Mouse (Mus musculus) bone marrow macrophage, adult 2 months (primary cell): Measurements from ENCODE around the gene Ccnb2. TPM values are rescaled to one million over a fixed set of nuclear protein-coding genes. Genes with fewer than 3 reads are reported as not detected.
A peak's percentile ranks its signal among the peaks of the same experiment; 100 is the strongest.

Experiments
- H3K27ac ChIP-seq: 2 replicates; pipeline ENCODE4 v1.5.1; 2012; ENCODE audit warnings: low read depth, low read length; ENCODE audit not compliant: insufficient read depth
- H3K4me1 ChIP-seq: 2 replicates; pipeline ENCODE4 v1.6.1; 2012; ENCODE audit warnings: low read length; ENCODE audit not compliant: control insufficient read depth, insufficient read depth
- H3K4me3 ChIP-seq: 2 replicates; pipeline ENCODE4 v1.5.1; 2012; ENCODE audit warnings: mild to moderate bottlenecking, low read length, moderate library complexity; ENCODE audit not compliant: insufficient read depth
- CTCF ChIP-seq: IDR thresholded peaks from 2 replicates; pipeline ENCODE4 v1.5.1; 2012; ENCODE audit warnings: low read depth, mild to moderate bottlenecking, low read length, moderate library complexity
- POLR2A ChIP-seq: IDR thresholded peaks from 2 replicates; pipeline ENCODE4 v1.6.1; 2012; ENCODE audit warnings: mild to moderate bottlenecking, low read depth, low read length, borderline replicate concordance
- polyA plus RNA-seq: library from polyadenylated mRNA; stranded (reverse); fragments of >200 nt; gene quantifications from 2 replicates; pipeline ENCODE4 v1.2.4, GENCODE M21; 2012; ENCODE audit not compliant: missing spikeins, insufficient read depth, insufficient read length

Ccnb2 gene
- polyA plus RNA-seq, 1 experiment = 61.3 TPM

DNA sequence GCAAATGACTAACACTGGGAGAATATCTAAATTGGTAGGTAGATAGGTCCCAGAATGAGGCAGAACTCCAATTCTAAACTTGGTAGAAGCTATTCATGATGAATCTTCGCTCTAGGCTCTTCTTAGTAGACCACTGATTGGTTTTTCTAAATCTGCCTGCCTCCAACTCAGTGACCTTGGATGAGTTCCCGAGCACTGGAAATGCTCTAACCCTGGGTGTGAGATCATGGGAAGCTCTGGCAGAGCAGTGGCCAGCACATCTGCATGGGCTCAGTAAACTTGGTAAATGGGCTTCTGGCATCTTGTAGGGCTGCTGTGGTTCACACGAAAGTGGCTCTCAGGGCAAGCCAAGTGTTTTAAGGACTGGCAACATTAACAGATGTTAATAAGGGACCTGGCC, 14.8 kb downstream of the Ccnb2 start:
- Histone ChIP-seq H3K27ac (no peak overlapping the region), H3K4me3 (no peak overlapping the region), H3K4me1 (no peaks in the 10 kb centered on the region)
- TF ChIP-seq POLR2A = no peak
- no peak for TF ChIP-seq CTCF

DNA sequence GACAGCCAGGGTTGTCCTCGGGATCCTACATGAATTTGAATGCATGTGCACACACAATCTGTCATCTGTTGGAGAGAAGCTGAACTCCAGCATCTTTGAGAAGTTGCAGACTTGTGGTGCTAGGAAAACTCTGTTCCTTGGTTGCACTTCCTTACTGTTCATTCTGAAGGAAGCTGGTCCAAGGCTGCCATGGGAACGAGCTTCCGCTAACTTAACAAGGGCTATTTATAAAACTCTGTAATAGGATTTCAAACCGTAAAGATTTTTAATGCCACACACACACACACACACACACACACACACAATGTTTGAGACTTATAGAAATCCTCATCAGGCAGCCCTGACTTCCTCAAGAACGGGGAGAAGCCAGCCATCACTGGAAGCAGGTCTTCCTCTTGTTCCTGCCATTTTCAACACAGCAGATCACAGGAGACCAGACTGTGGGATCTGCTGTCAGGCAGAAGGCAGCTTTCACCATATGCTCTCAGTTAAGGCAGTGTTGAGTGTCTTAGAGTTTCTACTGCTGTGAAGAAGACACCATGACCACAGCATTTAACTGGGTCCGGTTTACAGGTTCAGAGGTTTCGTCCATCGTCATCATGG, 19.3 kb downstream of the Ccnb2 start:
- TF ChIP-seq CTCF (no peak), POLR2A (no peak)
- no peaks in the 10 kb centered on the region for H3K4me1 ChIP-seq
- no peak overlapping the region for H3K4me3 ChIP-seq
- H3K27ac ChIP-seq = no peak overlapping the region

DNA sequence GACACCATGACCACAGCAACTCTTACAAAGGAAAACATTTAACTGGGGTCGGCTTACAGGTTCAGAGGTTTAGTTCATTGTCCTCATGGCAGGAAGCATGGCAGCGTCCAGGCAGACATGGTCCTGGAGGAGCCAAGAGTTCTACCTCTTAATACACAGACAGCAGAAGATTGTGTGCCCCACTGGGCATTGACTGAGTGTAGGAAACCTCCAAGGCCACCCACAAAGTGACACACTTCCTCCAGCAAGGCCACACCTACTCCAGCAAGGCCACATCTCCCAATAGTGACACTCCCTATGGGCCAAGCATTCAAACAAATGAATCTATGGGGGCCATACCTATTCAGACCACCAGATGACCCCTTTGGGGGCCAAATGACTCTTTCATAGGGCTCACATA, 25.3 kb downstream of the Ccnb2 start:
- TF ChIP-seq POLR2A (no peak), CTCF (no peak)

DNA sequence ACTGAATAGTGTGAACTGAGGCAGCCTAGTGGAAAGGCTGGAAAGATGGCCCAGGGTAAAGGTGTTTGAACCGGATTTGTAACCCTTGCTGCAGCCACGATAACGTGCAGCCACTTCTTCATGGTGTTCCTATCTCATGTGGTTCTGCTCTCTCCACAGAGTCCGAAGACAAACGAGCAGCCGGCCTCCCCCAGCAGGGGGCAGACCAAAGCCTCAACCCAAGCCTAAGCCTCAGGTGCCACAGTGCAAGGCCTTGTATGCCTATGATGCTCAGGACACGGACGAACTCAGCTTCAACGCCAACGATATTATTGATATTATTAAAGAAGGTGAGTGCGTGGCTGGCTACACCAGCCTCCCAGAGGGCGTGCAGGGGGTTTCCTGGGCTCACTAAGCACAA, 25.7 kb downstream of the Ccnb2 start:
- no peak overlapping the region for H3K27ac ChIP-seq
- H3K4me3 ChIP-seq = no peak overlapping the region
- TF ChIP-seq POLR2A (no peak), CTCF (no peak)
- H3K4me1 ChIP-seq = no peaks in the 10 kb centered on the region

More for the DNA sequence above, 25.3 kb downstream of the Ccnb2 start:
- Histone ChIP-seq H3K27ac (no peak overlapping the region), H3K4me1 (no peaks in the 10 kb centered on the region), H3K4me3 (no peak overlapping the region)

DNA sequence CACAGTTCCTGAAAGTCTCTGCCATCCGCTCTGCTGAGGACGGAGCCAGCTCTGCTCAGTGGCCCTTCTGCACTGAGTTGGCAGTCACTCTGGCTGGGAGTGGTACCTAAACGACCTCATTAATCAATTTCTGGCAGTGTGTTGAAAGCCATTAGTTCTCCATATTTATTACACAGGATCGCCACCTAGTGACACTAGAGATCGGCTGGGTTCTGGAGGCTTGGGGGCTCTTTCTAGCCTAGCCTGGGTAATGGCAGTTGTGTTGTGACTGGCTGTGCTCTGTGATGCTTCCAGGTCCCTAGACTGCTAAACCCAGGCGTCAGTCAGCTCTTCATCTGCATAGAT, 28.8 kb downstream of the Ccnb2 start:
- TF ChIP-seq POLR2A = no peak
- TF ChIP-seq CTCF = peak; percentile 28; the same call in 1 of the 2 replicates
- Histone ChIP-seq H3K27ac (no peak overlapping the region), H3K4me1 (peaks cover 10% of the 10 kb centered on the region), H3K4me3 (no peak overlapping the region)

GRCm38 (mm10) chr9:70391660-70392562, 29.4 kb downstream of the Ccnb2 start:
- Histone ChIP-seq H3K4me1 (peaks cover 17% of the 10 kb centered on the region), H3K27ac (no peak overlapping the region), H3K4me3 (no peak overlapping the region)
- no peak for TF ChIP-seq POLR2A
- TF ChIP-seq CTCF = no peak

GRCm38 (mm10) chr9:70391042-70391441, 30.3 kb downstream of the Ccnb2 start:
- Histone ChIP-seq H3K4me1 (peaks cover 17% of the 10 kb centered on the region), H3K4me3 (no peak overlapping the region), H3K27ac (no peak overlapping the region)
- TF ChIP-seq CTCF = no peak
- TF ChIP-seq POLR2A = no peak

GRCm38 (mm10) chr9:70389548-70389947, 31.8 kb downstream of the Ccnb2 start:
- TF ChIP-seq CTCF = no peak
- no peak for TF ChIP-seq POLR2A
- Histone ChIP-seq H3K4me1 (peaks cover 21% of the 10 kb centered on the region), H3K4me3 (no peak overlapping the region), H3K27ac (no peak overlapping the region)

GRCm38 (mm10) chr9:70387410-70388119, 33.8 kb downstream of the Ccnb2 start:
- H3K4me3 ChIP-seq = no peak overlapping the region
- H3K27ac ChIP-seq = no peak overlapping the region
- peaks cover 21% of the 10 kb centered on the region for H3K4me1 ChIP-seq
- TF ChIP-seq POLR2A = no peak
- no peak for TF ChIP-seq CTCF
